Mouse (Mus musculus): ENCODE data around the gene Slc39a8. TPM values are rescaled to one million over a fixed set of nuclear protein-coding genes. Genes with fewer than 3 reads are reported as not detected.

Gene Slc39a8
- polyA plus RNA-seq, 1 experiment from 2014 or later: 8.3 TPM

GRCm38 (mm10) chr3:135853604-135854297 lies 28.7 kb downstream of the Slc39a8 start:
- H3K9me3 ChIP-seq: no peaks in the 10 kb centered on the region
- ATAC-seq: no peak
- no peak overlapping the region for H3K4me2 ChIP-seq (replicated peaks)
- H3K4me1 ChIP-seq (replicated peaks): peaks cover 17% of the 10 kb centered on the region
- 85% methylated on average over 10 of the region's 10 CpGs for WGBS
- H3K27me3 ChIP-seq: no peaks in the 10 kb centered on the region
- H3K4me3 ChIP-seq (replicated peaks): no peak overlapping the region
- no peaks in the 10 kb centered on the region for H3K36me3 ChIP-seq
- H3K27ac ChIP-seq: no peak overlapping the region
- H3K9ac ChIP-seq (replicated peaks): no peak overlapping the region

- no peak overlapping the region for H3K4me3 ChIP-seq (replicated peaks)
- H3K4me2 ChIP-seq (replicated peaks): no peak overlapping the region
- 83% methylated on average over 14 of the region's 14 CpGs for WGBS
- H3K9me3 ChIP-seq: no peaks in the 10 kb centered on the region
- H3K36me3 ChIP-seq: no peaks in the 10 kb centered on the region
- ATAC-seq: no peak
- peaks cover 17% of the 10 kb centered on the region for H3K4me1 ChIP-seq (replicated peaks)
- no peaks in the 10 kb centered on the region for H3K27me3 ChIP-seq
- no peak overlapping the region for H3K27ac ChIP-seq
- H3K9ac ChIP-seq (replicated peaks): no peak overlapping the region
Observed at GRCm38 (mm10) chr3:135854298-135854984, 29.4 kb downstream of the Slc39a8 start.

GRCm38 (mm10) chr3:135854985-135855340 lies 29.9 kb downstream of the Slc39a8 start:
- WGBS: 87% methylated on average over 6 of the region's 6 CpGs
- H3K4me1 ChIP-seq (replicated peaks): peaks cover 17% of the 10 kb centered on the region
- H3K9me3 ChIP-seq: no peaks in the 10 kb centered on the region
- no peak overlapping the region for H3K9ac ChIP-seq (replicated peaks)
- no peak overlapping the region for H3K4me3 ChIP-seq (replicated peaks)
- no peaks in the 10 kb centered on the region for H3K27me3 ChIP-seq
- no peak overlapping the region for H3K4me2 ChIP-seq (replicated peaks)
- H3K36me3 ChIP-seq: no peaks in the 10 kb centered on the region
- ATAC-seq: no peak
- no peak overlapping the region for H3K27ac ChIP-seq

GRCm38 (mm10) chr3:135856303-135856702 lies 31.2 kb downstream of the Slc39a8 start:
- Histone ChIP-seq H3K4me3 (replicated peaks) (no peak overlapping the region), H3K27ac (no peak overlapping the region), H3K27me3 (no peaks in the 10 kb centered on the region), H3K9me3 (no peaks in the 10 kb centered on the region), H3K4me1 (replicated peaks) (peaks cover 17% of the 10 kb centered on the region), H3K36me3 (no peaks in the 10 kb centered on the region), H3K4me2 (replicated peaks) (no peak overlapping the region), H3K9ac (replicated peaks) (no peak overlapping the region)
- no peak for ATAC-seq
- 13% methylated on average over 1 of the region's 1 CpGs for WGBS

GRCm38 (mm10) chr3:135857134-135857533 lies 32.1 kb downstream of the Slc39a8 start:
- Histone ChIP-seq H3K4me3 (replicated peaks) (no peak overlapping the region), H3K9ac (replicated peaks) (no peak overlapping the region), H3K27ac (no peak overlapping the region), H3K36me3 (no peaks in the 10 kb centered on the region), H3K4me2 (replicated peaks) (no peak overlapping the region), H3K4me1 (replicated peaks) (peaks cover 17% of the 10 kb centered on the region), H3K27me3 (no peaks in the 10 kb centered on the region), H3K9me3 (no peaks in the 10 kb centered on the region)
- 24% methylated on average over 5 of the region's 5 CpGs for WGBS
- no peak for ATAC-seq

GRCm38 (mm10) chr3:135859431-135859830 lies 34.4 kb downstream of the Slc39a8 start:
- no peak overlapping the region for H3K9ac ChIP-seq (replicated peaks)
- H3K27me3 ChIP-seq: no peaks in the 10 kb centered on the region
- 85% methylated on average over 5 of the region's 5 CpGs for WGBS
- no peak overlapping the region for H3K4me3 ChIP-seq (replicated peaks)
- H3K36me3 ChIP-seq: no peaks in the 10 kb centered on the region
- H3K27ac ChIP-seq: no peak overlapping the region
- no peak for ATAC-seq
- peaks cover 17% of the 10 kb centered on the region for H3K4me1 ChIP-seq (replicated peaks)
- no peaks in the 10 kb centered on the region for H3K9me3 ChIP-seq
- no peak overlapping the region for H3K4me2 ChIP-seq (replicated peaks)

GRCm38 (mm10) chr3:135862804-135863203 lies 37.7 kb downstream of the Slc39a8 start:
- H3K9ac ChIP-seq (replicated peaks): no peak overlapping the region
- WGBS: 58% methylated on average over 9 of the region's 9 CpGs
- H3K4me2 ChIP-seq (replicated peaks): no peak overlapping the region
- no peak overlapping the region for H3K4me3 ChIP-seq (replicated peaks)
- H3K4me1 ChIP-seq (replicated peaks): no peaks in the 10 kb centered on the region
- H3K36me3 ChIP-seq: no peaks in the 10 kb centered on the region
- ATAC-seq: peak; percentile 68
- no peaks in the 10 kb centered on the region for H3K27me3 ChIP-seq
- no peaks in the 10 kb centered on the region for H3K9me3 ChIP-seq
- H3K27ac ChIP-seq: no peak overlapping the region

GRCm38 (mm10) chr3:135869041-135869440 lies 44.0 kb downstream of the Slc39a8 start:
- ATAC-seq: no peak
- H3K4me1 ChIP-seq (replicated peaks): no peaks in the 10 kb centered on the region
- 64% methylated on average over 4 of the region's 4 CpGs for WGBS
- H3K27ac ChIP-seq: no peak overlapping the region
- no peak overlapping the region for H3K4me3 ChIP-seq (replicated peaks)
- no peak overlapping the region for H3K4me2 ChIP-seq (replicated peaks)
- no peaks in the 10 kb centered on the region for H3K9me3 ChIP-seq
- H3K9ac ChIP-seq (replicated peaks): no peak overlapping the region
- H3K36me3 ChIP-seq: no peaks in the 10 kb centered on the region
- no peaks in the 10 kb centered on the region for H3K27me3 ChIP-seq

GRCm38 (mm10) chr3:135872325-135872724 lies 47.2 kb downstream of the Slc39a8 start:
- no peak overlapping the region for H3K9ac ChIP-seq (replicated peaks)
- no peaks in the 10 kb centered on the region for H3K4me1 ChIP-seq (replicated peaks)
- WGBS: 88% methylated on average over 5 of the region's 5 CpGs
- H3K4me3 ChIP-seq (replicated peaks): no peak overlapping the region
- no peaks in the 10 kb centered on the region for H3K9me3 ChIP-seq
- no peak overlapping the region for H3K27ac ChIP-seq
- no peaks in the 10 kb centered on the region for H3K27me3 ChIP-seq
- no peaks in the 10 kb centered on the region for H3K36me3 ChIP-seq
- H3K4me2 ChIP-seq (replicated peaks): no peak overlapping the region
- ATAC-seq: no peak

GRCm38 (mm10) chr3:135873596-135873995 lies 48.5 kb downstream of the Slc39a8 start:
- 85% methylated on average over 3 of the region's 3 CpGs for WGBS
- Histone ChIP-seq H3K4me3 (replicated peaks) (no peak overlapping the region), H3K27me3 (no peaks in the 10 kb centered on the region), H3K36me3 (no peaks in the 10 kb centered on the region), H3K4me1 (replicated peaks) (no peaks in the 10 kb centered on the region), H3K27ac (no peak overlapping the region), H3K4me2 (replicated peaks) (no peak overlapping the region), H3K9me3 (no peaks in the 10 kb centered on the region), H3K9ac (replicated peaks) (no peak overlapping the region)
- no peak for ATAC-seq

GRCm38 (mm10) chr3:135878048-135878447 lies 53.0 kb downstream of the Slc39a8 start:
- no peaks in the 10 kb centered on the region for H3K27me3 ChIP-seq
- no peak overlapping the region for H3K9ac ChIP-seq (replicated peaks)
- 91% methylated on average over 6 of the region's 6 CpGs for WGBS
- H3K4me1 ChIP-seq (replicated peaks): no peaks in the 10 kb centered on the region
- ATAC-seq: no peak
- no peaks in the 10 kb centered on the region for H3K9me3 ChIP-seq
- no peak overlapping the region for H3K27ac ChIP-seq
- H3K36me3 ChIP-seq: no peaks in the 10 kb centered on the region
- H3K4me3 ChIP-seq (replicated peaks): no peak overlapping the region
- no peak overlapping the region for H3K4me2 ChIP-seq (replicated peaks)

- no peaks in the 10 kb centered on the region for H3K36me3 ChIP-seq
- H3K9ac ChIP-seq (replicated peaks): no peak overlapping the region
- peaks cover 9% of the 10 kb centered on the region for H3K4me1 ChIP-seq (replicated peaks)
- H3K9me3 ChIP-seq: no peaks in the 10 kb centered on the region
- peak; percentile 76 for ATAC-seq
- no peak overlapping the region for H3K4me3 ChIP-seq (replicated peaks)
- no peaks in the 10 kb centered on the region for H3K27me3 ChIP-seq
- no peak overlapping the region for H3K4me2 ChIP-seq (replicated peaks)
- WGBS: 70% methylated on average over 12 of the region's 12 CpGs
- H3K27ac ChIP-seq: no peak overlapping the region
Observed at GRCm38 (mm10) chr3:135885927-135886658, 61.0 kb downstream of the Slc39a8 start.

All from midbrain, embryonic 13.5 days (tissue).